Mouse (Mus musculus): ENCODE results near the gene Rarb.

DNA sequence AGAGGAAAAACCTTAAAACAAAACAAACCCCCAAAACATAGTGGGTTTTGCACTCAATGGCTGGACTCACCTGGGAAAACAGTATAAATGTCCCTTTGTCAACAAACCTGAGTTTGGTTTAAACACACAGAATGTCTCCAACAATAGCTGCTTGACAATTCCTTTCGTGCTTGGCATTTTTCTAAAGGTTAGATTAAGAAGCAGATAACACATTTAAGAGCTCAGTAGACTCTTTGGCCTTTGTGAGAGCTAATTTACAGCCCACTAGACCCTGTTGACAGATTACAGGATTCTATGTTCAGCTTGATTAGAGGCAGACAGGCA, 264.7 kb downstream of the Rarb start:
- TF ChIP-seq CTCF (IDR thresholded peaks at IDR 0.05; ENCODE audit: low read depth, low read length) (no peak), POLR2A (IDR thresholded peaks at IDR 0.05; ENCODE audit: borderline replicate concordance, low read depth, low read length) (no peak)
